ENCODE assay signal across 8 mouse cellular contexts in genomic region chr5:110979861-110980346, GRCm38 (mm10).
DNase-seq lines count a peak whose midpoint lies in the region; ATAC-seq and TF ChIP-seq lines count a peak whose summit lies in the region.

No protein-coding gene starts in this region.

- H3K36me3 ChIP-seq in embryonic facial prominence, embryonic 11.5 days (replicated peaks; ENCODE audit: control insufficient read depth, insufficient read depth, low read depth, low read length) = no peaks in the 10 kb centered on the region
- no peaks in the 10 kb centered on the region for H3K36me3 ChIP-seq in heart, embryonic 12.5 days
- H3K36me3 ChIP-seq in lung, embryonic 14.5 days (ENCODE audit: insufficient read depth) = no peaks in the 10 kb centered on the region

- H3K27ac ChIP-seq in embryonic facial prominence, embryonic 11.5 days (replicated peaks; ENCODE audit: low read depth, low read length) = peak overlapping the region; percentile 86; the same call in 1 of the 2 replicates
- H3K27ac ChIP-seq in heart, embryonic 12.5 days (ENCODE audit: poor library complexity, severe bottlenecking) = peak overlapping the region; percentile 87
- peak overlapping the region; percentile 97 for H3K27ac ChIP-seq in lung, embryonic 14.5 days (ENCODE audit: low read depth)

- H3K9me3 ChIP-seq in embryonic facial prominence, embryonic 11.5 days (replicated peaks; ENCODE audit: control insufficient read depth, low read length) = no peaks in the 10 kb centered on the region
- no peaks in the 10 kb centered on the region for H3K9me3 ChIP-seq in heart, embryonic 12.5 days (replicated peaks)
- no peaks in the 10 kb centered on the region for H3K9me3 ChIP-seq in lung, embryonic 14.5 days (ENCODE audit: low read depth, low read length)

- DNase-seq in 3134 (ENCODE audit: extremely low read depth, insufficient read length, low spot score) (peak; percentile 28), MN1 (ENCODE audit: low spot score) (peak; percentile 57)
- DNase-seq in embryonic facial prominence, embryonic 11.5 days (ENCODE audit: low spot score) = peak; percentile 70
- DNase-seq in kidney, adult 9 months = peak; percentile 35
- peak; percentile 89 for DNase-seq in lung, embryonic 14.5 days
- DNase-seq in urinary bladder, postnatal 36 days (ENCODE audit: low spot score in 2 of 2) = peak; percentile 70 to 74

- H3K27me3 ChIP-seq in embryonic facial prominence, embryonic 11.5 days (ENCODE audit: control insufficient read depth, insufficient read depth, low read length) = no peaks in the 10 kb centered on the region
- peaks cover 5% of the 10 kb centered on the region; the same call in 1 of the 2 replicates for H3K27me3 ChIP-seq in heart, embryonic 12.5 days (replicated peaks)
- no peaks in the 10 kb centered on the region for H3K27me3 ChIP-seq in lung, embryonic 14.5 days (ENCODE audit: insufficient read depth, low read length)

- peak overlapping the region; percentile 70 for H3K4me3 ChIP-seq in embryonic facial prominence, embryonic 11.5 days (ENCODE audit: low read depth, low read length)
- peak overlapping the region; percentile 79 for H3K4me3 ChIP-seq in heart, embryonic 12.5 days
- H3K4me3 ChIP-seq in lung, embryonic 14.5 days (ENCODE audit: low read depth, low read length) = peak overlapping the region; percentile 69

- H3K9ac ChIP-seq in embryonic facial prominence, embryonic 11.5 days (replicated peaks; ENCODE audit: low read length) = peak overlapping the region; percentile 78
- H3K9ac ChIP-seq in heart, embryonic 12.5 days = peak overlapping the region; percentile 91
- peak overlapping the region; percentile 79 for H3K9ac ChIP-seq in lung, embryonic 14.5 days

- peak overlapping the region; percentile 96 for H3K4me2 ChIP-seq in embryonic facial prominence, embryonic 11.5 days (ENCODE audit: low read depth, low read length)
- H3K4me2 ChIP-seq in heart, embryonic 12.5 days = peak overlapping the region; percentile 99
- H3K4me2 ChIP-seq in lung, embryonic 14.5 days = peak overlapping the region; percentile 93

- no peak for TF ChIP-seq CTCF in lung, embryonic 14.5 days (IDR thresholded peaks at IDR 0.05; ENCODE audit: low read depth)

- peak; percentile 37; the same call in 1 of the 2 replicates for ATAC-seq in embryonic facial prominence, embryonic 11.5 days (replicated peaks; ENCODE audit: insufficient number of reproducible peaks, low FRiP score, low TSS enrichment, low read depth)
- no peak for ATAC-seq in heart, embryonic 12.5 days (ENCODE audit: insufficient number of reproducible peaks, low FRiP score)
- peak; percentile 53 for ATAC-seq in lung, embryonic 14.5 days (ENCODE audit: insufficient read depth)
- peak; percentile 27; the same call in 1 of the 2 replicates for ATAC-seq in neutrophil, adult 5-6 weeks (ENCODE audit: extremely low read depth, insufficient number of reproducible peaks, low FRiP score, poor library complexity, severe bottlenecking)

- peaks cover 4% of the 10 kb centered on the region; the same call in 1 of the 2 replicates for H3K4me1 ChIP-seq in embryonic facial prominence, embryonic 11.5 days (ENCODE audit: control insufficient read depth, insufficient read depth, low read length)
- peaks cover 21% of the 10 kb centered on the region for H3K4me1 ChIP-seq in heart, embryonic 12.5 days (replicated peaks)
- H3K4me1 ChIP-seq in lung, embryonic 14.5 days (ENCODE audit: insufficient read depth) = peaks cover 8% of the 10 kb centered on the region; the same call in 1 of the 2 replicates

- WGBS in embryonic facial prominence, embryonic 11.5 days = under 1% methylated on average over 14 of the region's 14 CpGs
- under 1% methylated on average over 14 of the region's 14 CpGs for WGBS in heart, embryonic 12.5 days
- under 1% methylated on average over 14 of the region's 14 CpGs for WGBS in lung, embryonic 14.5 days

Comparison
In these comparisons a context has a peak if more than half of its experiments do, and no peak if none do; other contexts are left out.
1. DNase-seq: peak in every context shown above with its lines; median percentile 89 in lung, embryonic 14.5 days; 72 in urinary bladder, postnatal 36 days; 70 in embryonic facial prominence, embryonic 11.5 days; 57 in MN1; 35 in kidney, adult 9 months; 28 in 3134.